Mouse (Mus musculus) C2C12 (cell line): ENCODE measurements around the gene Creld1. TPM values are rescaled to one million over a fixed set of nuclear protein-coding genes. Genes with fewer than 3 reads are reported as not detected.

Source experiments
- H3K27me3 ChIP-seq: one replicate; pipeline ENCODE4 v1.6.1; 2011; ENCODE audit not compliant: control insufficient read depth, insufficient read depth, insufficient read length
- H3K36me3 ChIP-seq: one replicate; pipeline ENCODE4 v1.6.1; 2011; ENCODE audit not compliant: control insufficient read depth, insufficient read depth
- H3K4me3 ChIP-seq: one replicate; pipeline ENCODE4 v1.5.1; 2011; ENCODE audit warnings: mild to moderate bottlenecking, control low read depth; ENCODE audit not compliant: poor library complexity, insufficient read depth, severe bottlenecking
- H3K79me2 ChIP-seq: one replicate; pipeline ENCODE4 v1.6.1; 2011; ENCODE audit not compliant: control insufficient read depth, insufficient read depth
- H3K79me3 ChIP-seq: one replicate; pipeline ENCODE4 v1.6.1; 2011; ENCODE audit warnings: low read depth, control low read depth
- H3ac ChIP-seq: one replicate; pipeline ENCODE3; 2011; ENCODE audit warnings: low read depth; ENCODE audit not compliant: control insufficient read depth, insufficient read length
- CEBPB ChIP-seq: IDR thresholded peaks from one replicate; pipeline ENCODE4 v1.6.1; 2011; ENCODE audit warnings: low read depth, mild to moderate bottlenecking, control low read depth, moderate library complexity
- CTCF ChIP-seq: IDR thresholded peaks from one replicate; pipeline ENCODE4 v1.5.1; 2011; ENCODE audit not compliant: control insufficient read depth, insufficient read depth, insufficient read length
- FOSL1 ChIP-seq: IDR thresholded peaks from one replicate; pipeline ENCODE4 v1.8.0; 2011; ENCODE audit warnings: mild to moderate bottlenecking, low read length; ENCODE audit not compliant: poor library complexity, insufficient read depth, severe bottlenecking
- MAX ChIP-seq: IDR thresholded peaks from one replicate; pipeline ENCODE4 v1.6.1; 2011; ENCODE audit warnings: mild to moderate bottlenecking, control low read depth
- MYOD1 ChIP-seq: IDR thresholded peaks from one replicate; pipeline ENCODE4 v1.6.1; 2011; ENCODE audit warnings: low read depth; ENCODE audit not compliant: control insufficient read depth, insufficient read length
- MYOG ChIP-seq: IDR thresholded peaks from one replicate; pipeline ENCODE4 v1.6.1; 2011; ENCODE audit not compliant: control insufficient read depth, insufficient read length; ENCODE audit errors: extremely low read depth
- USF1 ChIP-seq: IDR thresholded peaks from one replicate; pipeline ENCODE4 v1.6.1; 2011; ENCODE audit warnings: low read depth, mild to moderate bottlenecking, control low read depth, moderate library complexity
- polyA plus RNA-seq: library from polyadenylated mRNA; unstranded; fragments of >200 nt; fragmentation: generic; extraction: Trizol; gene quantifications from one replicate; pipeline ENCODE4 v1.2.1, GENCODE M21; 2012; ENCODE audit warnings: missing spikeins

The Creld1 gene
- polyA plus RNA-seq, 1 experiment = 16.4 TPM

- H3K79me2 ChIP-seq = peaks cover 16% of the 10 kb centered on the region
- TF ChIP-seq CTCF (no peak), USF1 (no peak), MYOG (no peak), MYOD1 (no peak), CEBPB (no peak), FOSL1 (no peak), MAX (no peak)
- peaks cover 12% of the 10 kb centered on the region for H3K79me3 ChIP-seq
- no peak overlapping the region for H3ac ChIP-seq
- no peak overlapping the region for H3K4me3 ChIP-seq
- H3K36me3 ChIP-seq = no peaks in the 10 kb centered on the region
- H3K27me3 ChIP-seq = peaks cover 5% of the 10 kb centered on the region
Observed at GRCm38 (mm10) chr6:113438721-113439430, 44.2 kb upstream of the Creld1 start.

GRCm38 (mm10) chr6:113440686-113441085 lies 42.4 kb upstream of the Creld1 start:
- Histone ChIP-seq H3K79me2 (peaks cover 33% of the 10 kb centered on the region), H3K79me3 (peaks cover 18% of the 10 kb centered on the region), H3K27me3 (no peaks in the 10 kb centered on the region), H3K4me3 (no peak overlapping the region), H3ac (no peak overlapping the region), H3K36me3 (peaks cover 8% of the 10 kb centered on the region)
- TF ChIP-seq MYOG = no peak
- TF ChIP-seq MYOD1 = no peak

GRCm38 (mm10) chr6:113441147-113441680 lies 41.9 kb upstream of the Creld1 start:
- Histone ChIP-seq H3ac (no peak overlapping the region), H3K36me3 (peaks cover 10% of the 10 kb centered on the region), H3K79me3 (peaks cover 18% of the 10 kb centered on the region), H3K79me2 (peaks cover 36% of the 10 kb centered on the region), H3K27me3 (no peaks in the 10 kb centered on the region), H3K4me3 (no peak overlapping the region)
- TF ChIP-seq FOSL1 (no peak), MAX (no peak), CTCF (peak; percentile 39), USF1 (no peak), MYOD1 (no peak), MYOG (no peak)

DNA sequence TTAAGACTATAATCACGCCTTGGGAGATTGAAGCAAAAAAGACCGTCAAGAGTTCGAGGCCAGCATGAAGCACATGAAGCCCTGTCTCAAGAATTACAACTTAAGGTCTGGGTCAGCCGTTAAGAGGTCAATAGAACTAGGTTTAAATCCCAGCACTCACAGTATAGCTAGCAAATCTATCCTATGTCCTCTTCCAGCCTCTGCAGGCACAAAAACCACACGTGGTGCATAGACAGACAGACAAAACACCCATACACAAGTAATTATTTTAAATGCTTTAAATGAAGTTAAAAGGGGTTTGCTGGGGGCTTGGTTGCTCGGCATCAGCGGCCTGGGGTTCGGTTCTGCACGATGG lies 41.0 kb upstream of the Creld1 start:
- Histone ChIP-seq H3K79me2 (peaks cover 42% of the 10 kb centered on the region), H3K27me3 (no peaks in the 10 kb centered on the region), H3K4me3 (peak overlapping the region; percentile 90), H3K79me3 (peaks cover 18% of the 10 kb centered on the region), H3ac (no peak overlapping the region), H3K36me3 (peaks cover 19% of the 10 kb centered on the region)
- no peak for TF ChIP-seq FOSL1
- no peak for TF ChIP-seq CEBPB
- no peak for TF ChIP-seq MYOD1
- no peak for TF ChIP-seq USF1
- TF ChIP-seq CTCF = no peak
- TF ChIP-seq MAX = no peak
- no peak for TF ChIP-seq MYOG

GRCm38 (mm10) chr6:113442442-113443090 lies 40.5 kb upstream of the Creld1 start, which contains the start of gene Jagn1:
Jagn1 (plus strand) TSS chr6:113442569.
- no peak for TF ChIP-seq MYOG
- TF ChIP-seq FOSL1 = no peak
- peak; percentile 90 for TF ChIP-seq MAX
- peak; percentile 22 for TF ChIP-seq CEBPB
- TF ChIP-seq CTCF = no peak
- Histone ChIP-seq H3K27me3 (no peaks in the 10 kb centered on the region), H3K79me2 (peaks cover 42% of the 10 kb centered on the region)

DNA sequence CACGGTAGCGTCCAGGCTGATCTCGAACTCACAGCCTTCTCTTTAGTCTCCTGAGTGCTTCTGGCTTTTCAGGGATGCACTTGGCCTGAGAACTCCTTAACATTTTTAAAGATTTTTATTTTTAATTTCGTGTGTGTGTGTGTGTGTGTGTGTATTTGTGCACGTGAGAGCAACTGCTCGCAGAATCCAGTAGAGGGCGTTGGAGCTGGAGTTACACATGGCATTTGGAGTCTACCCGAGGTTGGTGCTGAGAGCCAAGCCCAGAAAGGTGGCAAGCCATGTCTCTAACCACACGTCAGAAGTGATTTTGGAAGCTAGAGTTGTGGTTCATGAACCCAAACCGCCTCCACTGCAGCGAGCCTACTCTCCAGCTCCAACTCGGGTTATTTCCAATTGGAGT lies 40.0 kb upstream of the Creld1 start:
- peaks cover 29% of the 10 kb centered on the region for H3K36me3 ChIP-seq
- peaks cover 42% of the 10 kb centered on the region for H3K79me2 ChIP-seq
- H3K4me3 ChIP-seq = peak overlapping the region; percentile 90
- peaks cover 18% of the 10 kb centered on the region for H3K79me3 ChIP-seq
- no peak for TF ChIP-seq MAX
- TF ChIP-seq USF1 = no peak
- TF ChIP-seq FOSL1 = no peak
- TF ChIP-seq MYOG = no peak
- TF ChIP-seq CEBPB = no peak
- no peak for TF ChIP-seq MYOD1
- H3K27me3 ChIP-seq = no peaks in the 10 kb centered on the region
- peak overlapping the region; percentile 90 for H3ac ChIP-seq

More at GRCm38 (mm10) chr6:113442442-113443090, 40.5 kb upstream of the Creld1 start, which contains the start of gene Jagn1:
- peak within 1 kb of the TSS; percentile 90 for H3ac ChIP-seq
- H3K79me3 ChIP-seq = peaks cover 18% of the 10 kb centered on the region
- peak within 1 kb of the TSS; percentile 90 for H3K4me3 ChIP-seq
- peaks cover 24% of the 10 kb centered on the region for H3K36me3 ChIP-seq
